In genomic region chr1:119508548-119508947, GRCm38 (mm10) we compare ENCODE assay signal across 11 mouse cellular contexts. TPM values are rescaled to one million over a fixed set of nuclear protein-coding genes. Genes with fewer than 3 reads are reported as not detected.
A peak's percentile ranks its signal among the peaks of the same experiment; 100 is the strongest.
DNase-seq lines count a peak whose midpoint lies in the region; ATAC-seq and TF ChIP-seq lines count a peak whose summit lies in the region.
"Had no signal": no experiment of that assay in that cellular context is flagged by ENCODE, and none has a peak within 500 bp of the region (broad histone marks: within the 10 kb centered on the region; RNA-seq: fewer than 3 reads in every experiment).

No protein-coding gene starts in this region.

- no peak for TF ChIP-seq EP300 in stomach, postnatal 0 days (optimal IDR thresholded peaks at IDR 0.05)

- H3K27me3 ChIP-seq in stomach, embryonic 14.5 days (ENCODE audit: control insufficient read depth, insufficient read depth, low read length): no peaks in the 10 kb centered on the region
- H3K27me3 ChIP-seq in stomach, postnatal 0 days (ENCODE audit: control insufficient read depth, insufficient read depth, low read length): no peaks in the 10 kb centered on the region

- no peak overlapping the region for H3K4me2 ChIP-seq in stomach, embryonic 14.5 days (replicated peaks; ENCODE audit: low read depth, low read length)
- no peak overlapping the region for H3K4me2 ChIP-seq in stomach, postnatal 0 days (replicated peaks; ENCODE audit: low read depth)
- H3K4me2 ChIP-seq: embryonic facial prominence, embryonic 12.5 days had no signal

- no peak overlapping the region for H3K4me3 ChIP-seq in stomach, embryonic 14.5 days (ENCODE audit: low read depth, low read length)
- H3K4me3 ChIP-seq in stomach, postnatal 0 days (ENCODE audit: low read depth, low read length): no peak overlapping the region
- H3K4me3 ChIP-seq: embryonic facial prominence, embryonic 12.5 days; layer of hippocampus, adult 2 months had no signal

- no peak for TF ChIP-seq CTCF in stomach, postnatal 0 days (IDR thresholded peaks at IDR 0.05; ENCODE audit: low read depth)

- H3K36me3 ChIP-seq in stomach, embryonic 14.5 days (ENCODE audit: control insufficient read depth, insufficient read depth, low read length): no peaks in the 10 kb centered on the region
- no peaks in the 10 kb centered on the region for H3K36me3 ChIP-seq in stomach, postnatal 0 days (ENCODE audit: control insufficient read depth, insufficient read depth, low read length)
- H3K36me3 ChIP-seq: embryonic facial prominence, embryonic 12.5 days had no signal

- H3K9me3 ChIP-seq in stomach, embryonic 14.5 days (ENCODE audit: control insufficient read depth, low read depth, low read length): no peaks in the 10 kb centered on the region
- H3K9me3 ChIP-seq in stomach, postnatal 0 days (ENCODE audit: control insufficient read depth, low read length): no peaks in the 10 kb centered on the region
- H3K9me3 ChIP-seq: embryonic facial prominence, embryonic 12.5 days had no signal

- H3K4me1 ChIP-seq in stomach, embryonic 14.5 days (ENCODE audit: control insufficient read depth, insufficient read depth, low read length): peaks cover 14% of the 10 kb centered on the region; the same call in 1 of the 2 replicates
- H3K4me1 ChIP-seq in stomach, postnatal 0 days (replicated peaks; ENCODE audit: control insufficient read depth, insufficient read depth): 0 out of 2 replicates have a peak, but pooled peaks cover 2% of the 10 kb centered on the region

- ATAC-seq in stomach, embryonic 14.5 days (ENCODE audit: insufficient number of reproducible peaks, insufficient read depth, low FRiP score, low read depth): no peak
- ATAC-seq in stomach, postnatal 0 days (ENCODE audit: low FRiP score, low TSS enrichment): no peak
- ATAC-seq in inflammation-experienced regulatory T-cells, adult 6 months: no peak
- ATAC-seq: midbrain, embryonic 16.5 days had no signal

- H3K9ac ChIP-seq in stomach, embryonic 14.5 days (replicated peaks; ENCODE audit: low read depth, low read length): no peak overlapping the region
- no peak overlapping the region for H3K9ac ChIP-seq in stomach, postnatal 0 days (ENCODE audit: low read length)
- H3K9ac ChIP-seq: embryonic facial prominence, embryonic 12.5 days had no signal

- H3K27ac ChIP-seq in stomach, embryonic 14.5 days (ENCODE audit: low read length): peak overlapping the region; percentile 33; the same call in 1 of the 2 replicates
- H3K27ac ChIP-seq in stomach, postnatal 0 days (replicated peaks): no peak overlapping the region
- H3K27ac ChIP-seq: embryonic facial prominence, embryonic 12.5 days; layer of hippocampus, adult 2 months had no signal

- DNase-seq in adrenal gland, postnatal 14 days: peak; percentile 52
- DNase-seq in adrenal gland, postnatal 25 days: no peak
- no peak for DNase-seq in stomach, postnatal 0 days (ENCODE audit: low spot score)
- peak; percentile 75 for DNase-seq in kidney, postnatal 10 days
- no peak for DNase-seq in B cell, adult 2 months
- DNase-seq in spleen, adult 18-20 months: no peak

- WGBS in stomach, embryonic 14.5 days: 47% methylated on average over 4 of the region's 4 CpGs
- 36% methylated on average over 4 of the region's 4 CpGs for WGBS in stomach, postnatal 0 days

RNA-seq across cellular contexts. Expression of gene Ralb, which starts 4.0 kb away (rescaled TPM):
- total RNA-seq in adrenal gland, postnatal 14 days (2021): 58.1 and 60.8 TPM in 2 replicates
- 66.4 and 76.2 TPM in 2 replicates for total RNA-seq in adrenal gland, postnatal 25 days (2021)
- polyA plus RNA-seq in stomach, embryonic 14.5 days (2014; fragmentation: Nextera tagmentation; extraction: Ambion mirVana): 103 and 128 TPM in 2 replicates
- polyA plus RNA-seq in stomach, postnatal 0 days (2015; fragmentation: Nextera tagmentation; extraction: Ambion mirVana): 102 TPM in 2 replicates
- 10 to 100 TPM; 10.0 to 16.8 (median 10.8) TPM for polyA plus RNA-seq in inflammation-experienced regulatory T-cells, adult 6 months (2017; shearing (Covaris generic))

RNA-seq across cellular contexts. Expression of gene Tmem185b, which starts 17.4 kb away (rescaled TPM):
- 19.6 and 20.8 TPM in 2 replicates for total RNA-seq in adrenal gland, postnatal 14 days (2021)
- total RNA-seq in adrenal gland, postnatal 25 days (2021): 21.6 and 30.7 TPM in 2 replicates
- 22.8 and 23.9 TPM in 2 replicates for polyA plus RNA-seq in stomach, embryonic 14.5 days (2014; fragmentation: Nextera tagmentation; extraction: Ambion mirVana)
- 12.6 and 13.2 TPM in 2 replicates for polyA plus RNA-seq in stomach, postnatal 0 days (2015; fragmentation: Nextera tagmentation; extraction: Ambion mirVana)
- polyA plus RNA-seq in inflammation-experienced regulatory T-cells, adult 6 months (2017; shearing (Covaris generic)): 10 to 100 TPM; 15.6 to 20.2 (median 20.0) TPM

Comparison
In these comparisons a context has a peak if more than half of its experiments do, and no peak if none do; other contexts are left out.
1. DNase-seq: peak in adrenal gland, postnatal 14 days (single experiment) and kidney, postnatal 10 days (single experiment); none in adrenal gland, postnatal 25 days (single experiment), stomach, postnatal 0 days (single experiment), B cell, adult 2 months (0 of 2) and spleen, adult 18-20 months (0 of 2).